Comparison of ENCODE assay signal across 13 mouse cellular contexts in genomic region chr3:130972126-130972525, GRCm38 (mm10).
A peak's percentile ranks its signal among the peaks of the same experiment; 100 is the strongest.
DNase-seq lines count a peak whose midpoint lies in the region; ATAC-seq lines count a peak whose summit lies in the region.
"Had no signal": no experiment of that assay in that cellular context is flagged by ENCODE, and none has a peak within 500 bp of the region (broad histone marks: within the 10 kb centered on the region; RNA-seq: fewer than 3 reads in every experiment).

No protein-coding gene starts in this region.

- no peak overlapping the region for H3K4me2 ChIP-seq in heart, embryonic 11.5 days
- H3K4me2 ChIP-seq in midbrain, embryonic 14.5 days (ENCODE audit: low read length), result no peak overlapping the region

- H3K9ac ChIP-seq in heart, embryonic 11.5 days (ENCODE audit: low read depth, low read length), result no peak overlapping the region
- H3K9ac ChIP-seq in midbrain, embryonic 14.5 days (replicated peaks; ENCODE audit: low read length), result no peak overlapping the region
- H3K9ac ChIP-seq: liver, embryonic 14.5 days had no signal

- no peak for ATAC-seq in heart, embryonic 11.5 days (replicated peaks; ENCODE audit: insufficient number of reproducible peaks, low FRiP score, low TSS enrichment)
- ATAC-seq in midbrain, embryonic 14.5 days (ENCODE audit: low FRiP score, low TSS enrichment), result no peak
- ATAC-seq: hindbrain, embryonic 16.5 days; Patski had no signal

- 74% methylated on average over 2 of the region's 2 CpGs for whole genome bisulfite sequencing in heart, embryonic 11.5 days (ENCODE audit: insufficient replicate concordance)
- WGBS in midbrain, embryonic 14.5 days, result 42% methylated on average over 2 of the region's 2 CpGs
- WGBS in midbrain, embryonic 10.5 days, result 75% methylated on average over 2 of the region's 2 CpGs
- WGBS in limb, embryonic 10.5 days, result 91% methylated on average over 2 of the region's 2 CpGs

- H3K9me3 ChIP-seq in heart, embryonic 11.5 days (replicated peaks; ENCODE audit: control insufficient read depth, low read length), result no peaks in the 10 kb centered on the region
- H3K9me3 ChIP-seq in midbrain, embryonic 14.5 days (ENCODE audit: control insufficient read depth, low read length), result no peaks in the 10 kb centered on the region
- H3K9me3 ChIP-seq in midbrain, embryonic 10.5 days (replicated peaks), result no peaks in the 10 kb centered on the region
- no peaks in the 10 kb centered on the region for H3K9me3 ChIP-seq in limb, embryonic 10.5 days (replicated peaks)

- H3K27ac ChIP-seq in heart, embryonic 11.5 days (ENCODE audit: low read depth, low read length), result no peak overlapping the region
- no peak overlapping the region for H3K27ac ChIP-seq in midbrain, embryonic 14.5 days (replicated peaks; ENCODE audit: low read depth, low read length)
- no peak overlapping the region for H3K27ac ChIP-seq in midbrain, embryonic 10.5 days (replicated peaks)
- H3K27ac ChIP-seq in limb, embryonic 10.5 days, result no peak overlapping the region
- H3K27ac ChIP-seq: kidney, postnatal 0 days; liver, embryonic 14.5 days had no signal

- no peaks in the 10 kb centered on the region for H3K27me3 ChIP-seq in heart, embryonic 11.5 days (ENCODE audit: control insufficient read depth, insufficient read depth, low read length)
- no peaks in the 10 kb centered on the region for H3K27me3 ChIP-seq in midbrain, embryonic 14.5 days (ENCODE audit: control insufficient read depth, insufficient read depth, low read length)
- no peaks in the 10 kb centered on the region; the same call in 1 of the 2 replicates for H3K27me3 ChIP-seq in midbrain, embryonic 10.5 days (ENCODE audit: low read depth, poor library complexity, severe bottlenecking)
- H3K27me3 ChIP-seq in limb, embryonic 10.5 days (ENCODE audit: low read depth, poor library complexity, severe bottlenecking), result no peaks in the 10 kb centered on the region
- H3K27me3 ChIP-seq: Patski had no signal

- H3K4me1 ChIP-seq in heart, embryonic 11.5 days (ENCODE audit: control insufficient read depth, insufficient read depth, low read length), result no peaks in the 10 kb centered on the region
- H3K4me1 ChIP-seq in midbrain, embryonic 14.5 days (ENCODE audit: control insufficient read depth, insufficient read depth, low read length), result 0 out of 2 replicates have a peak, but pooled peaks cover 2% of the 10 kb centered on the region
- H3K4me1 ChIP-seq in midbrain, embryonic 10.5 days, result no peaks in the 10 kb centered on the region
- H3K4me1 ChIP-seq in limb, embryonic 10.5 days, result peaks cover 12% of the 10 kb centered on the region

- DNase-seq in adrenal gland, adult (ENCODE audit: inconsistent age in 2 of 2, low spot score in 1 of 2), result peak; percentile 66 to 75
- no peak for DNase-seq in adrenal gland, postnatal 4 days (ENCODE audit: low spot score in 2 of 2)
- peak; percentile 37 for DNase-seq in heart, postnatal 4 days
- DNase-seq in midbrain, embryonic 14.5 days, result peak; percentile 41
- DNase-seq in midbrain, embryonic 10.5 days (ENCODE audit: low spot score), result no peak
- peak; percentile 68 to 81 for DNase-seq in adrenal gland, postnatal 36 days
- no peak for DNase-seq in limb, embryonic 10.5 days (ENCODE audit: low spot score)
- DNase-seq: cerebellum, adult 11-12 months had no signal

- no peaks in the 10 kb centered on the region for H3K36me3 ChIP-seq in heart, embryonic 11.5 days (ENCODE audit: control insufficient read depth, insufficient read depth, low read length)
- H3K36me3 ChIP-seq in midbrain, embryonic 14.5 days (ENCODE audit: control insufficient read depth, insufficient read depth, low read length), result no peaks in the 10 kb centered on the region
- no peaks in the 10 kb centered on the region for H3K36me3 ChIP-seq in midbrain, embryonic 10.5 days
- H3K36me3 ChIP-seq in limb, embryonic 10.5 days, result no peaks in the 10 kb centered on the region

- no peak overlapping the region for H3K4me3 ChIP-seq in heart, embryonic 11.5 days (ENCODE audit: low read depth, low read length)
- no peak overlapping the region for H3K4me3 ChIP-seq in midbrain, embryonic 14.5 days (replicated peaks; ENCODE audit: low read depth, low read length)
- H3K4me3 ChIP-seq in midbrain, embryonic 10.5 days, result no peak overlapping the region
- no peak overlapping the region for H3K4me3 ChIP-seq in limb, embryonic 10.5 days

Comparison
In these comparisons a context has a peak if more than half of its experiments do, and no peak if none do; other contexts are left out.
1. DNase-seq: peak in adrenal gland, adult (2 of 2), heart, postnatal 4 days (single experiment), midbrain, embryonic 14.5 days (single experiment) and adrenal gland, postnatal 36 days (2 of 2); none in adrenal gland, postnatal 4 days (0 of 2), midbrain, embryonic 10.5 days (single experiment) and limb, embryonic 10.5 days (single experiment).